Mouse (Mus musculus): ENCODE measurements around the gene Gm6583.

DNA sequence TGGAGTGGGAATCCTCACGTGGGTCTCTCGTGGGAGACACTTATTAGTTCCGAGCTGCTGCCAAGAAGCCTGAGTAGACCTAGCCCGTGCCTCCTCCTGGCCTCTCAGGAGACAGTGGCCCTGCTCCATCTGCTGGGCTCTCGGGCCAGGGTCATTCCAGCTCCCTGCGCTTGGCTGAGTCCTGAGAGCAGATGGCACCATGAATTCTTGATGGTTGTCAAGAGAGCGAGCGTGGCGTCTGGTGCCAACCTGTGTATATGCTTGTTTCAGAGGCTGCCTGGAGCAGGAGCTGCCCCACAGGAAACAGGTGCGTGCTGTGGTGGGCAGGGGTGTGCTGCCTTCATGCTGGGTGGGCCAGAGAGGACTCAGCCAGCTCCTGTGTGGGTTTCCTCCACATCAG is 12.8 kb upstream of the Gm6583 start:
- TF ChIP-seq POLR2A (IDR thresholded peaks at IDR 0.05; ENCODE audit: low read depth, low read length): no peak
- TF ChIP-seq CTCF (conservative IDR thresholded peaks at IDR 0.05; ENCODE audit: insufficient read depth, insufficient read length, low read depth, low read length): no peak

Measured in kidney, adult 2 months (tissue).